Comparison of ENCODE assay signal across 8 mouse cellular contexts in the genomic region with DNA sequence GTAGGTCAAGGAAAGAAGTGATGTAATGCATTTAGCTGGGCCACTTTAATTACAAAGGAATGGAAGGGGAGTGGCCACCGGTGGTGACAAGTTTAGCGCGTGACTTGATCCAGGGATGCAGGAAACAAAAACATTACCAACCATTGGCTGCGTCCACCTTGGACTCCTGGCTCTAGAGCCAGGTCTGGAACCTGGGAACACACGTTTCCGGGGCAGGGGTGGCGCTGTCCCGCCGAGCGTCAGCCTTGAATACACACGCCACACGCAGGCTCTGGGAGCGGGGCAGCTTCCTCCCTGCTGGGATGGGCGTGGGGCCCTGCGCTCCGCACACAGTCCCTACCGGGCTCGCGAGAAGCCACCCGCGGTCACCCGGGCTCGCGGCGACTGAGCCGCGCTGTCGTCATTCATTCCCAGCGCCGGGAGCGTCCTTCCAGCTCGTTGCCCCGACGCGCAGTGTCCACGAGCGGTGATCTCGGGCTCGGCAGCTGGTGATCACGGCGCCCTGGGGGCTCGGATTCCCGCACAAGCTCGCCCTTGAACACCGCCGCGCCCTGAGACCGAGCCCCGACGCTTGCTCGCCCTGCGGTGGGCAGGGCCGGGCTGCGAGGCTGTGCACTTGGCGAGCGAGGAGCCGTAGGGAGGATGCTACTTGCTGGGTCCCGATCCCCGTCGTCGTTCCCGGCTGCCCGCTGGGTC. TPM values are rescaled to one million over a fixed set of nuclear protein-coding genes. Genes with fewer than 3 reads are reported as not detected.
DNase-seq lines count a peak whose midpoint lies in the region; ATAC-seq and TF ChIP-seq lines count a peak whose summit lies in the region.

A gene (plus strand): TSS at position 118 of the 696 bp plus-strand sequence.

- peaks cover 11 to 14% of the 10 kb centered on the region in 2 experiments for H3K4me1 ChIP-seq in ES-E14 (ENCODE audit: control insufficient read depth in 2 of 2, insufficient read depth in 2 of 2, low read length in 2 of 2, poor library complexity in 1 of 2)
- no peaks in the 10 kb centered on the region for H3K4me1 ChIP-seq in lung, adult 2 months (ENCODE audit: control insufficient read depth, insufficient read depth, low read length)
- H3K4me1 ChIP-seq in neural tube, embryonic 15.5 days = peaks cover 22% of the 10 kb centered on the region
- H3K4me1 ChIP-seq in thymus, adult 2 months (replicated peaks; ENCODE audit: control insufficient read depth, insufficient read depth, low read length) = peaks cover 5% of the 10 kb centered on the region; the same call in 1 of the 2 replicates

- no peaks in the 10 kb centered on the region for H3K36me3 ChIP-seq in ES-E14 (ENCODE audit: control insufficient read depth, insufficient read depth, low read length, poor library complexity, severe bottlenecking)
- H3K36me3 ChIP-seq in neural tube, embryonic 15.5 days = no peaks in the 10 kb centered on the region
- no peaks in the 10 kb centered on the region for H3K36me3 ChIP-seq in thymus, adult 2 months (ENCODE audit: control insufficient read depth, insufficient read depth, low read length)

- peak; percentile 85 for DNase-seq in ES-E14 (ENCODE audit: low read depth, low spot score)
- DNase-seq in cerebellum, adult 9-11 months = peak; percentile 90
- peak; percentile 57 to 71 for DNase-seq in frontal cortex, postnatal 10 days (ENCODE audit: low spot score in 2 of 2)
- DNase-seq in layer of hippocampus, adult 8-10 months (ENCODE audit: low spot score in 2 of 2) = peak; percentile 52 to 63
- DNase-seq in lung, adult 2 months = peak; percentile 61
- DNase-seq in thymus, adult 2 months = peak; percentile 5

- TF ChIP-seq CTCF in lung, adult 2 months (IDR thresholded peaks at IDR 0.05; ENCODE audit: insufficient read depth, low read length) = no peak
- TF ChIP-seq CTCF in thymus, adult 2 months (IDR thresholded peaks at IDR 0.05; ENCODE audit: borderline replicate concordance, control insufficient read depth, extremely low read depth, insufficient read depth, low read length, poor library complexity) = no peak

- H3K9ac ChIP-seq in ES-E14 (ENCODE audit: insufficient read depth, low read depth, low read length, poor library complexity, severe bottlenecking) = peak within 1 kb of the TSS; percentile 87
- H3K9ac ChIP-seq in neural tube, embryonic 15.5 days (replicated peaks) = peak within 1 kb of the TSS; percentile 89

- no peaks in the 10 kb centered on the region for H3K9me3 ChIP-seq in ES-E14 (ENCODE audit: control insufficient read depth, insufficient read depth, low read depth, low read length)
- H3K9me3 ChIP-seq in neural tube, embryonic 15.5 days (replicated peaks) = no peaks in the 10 kb centered on the region

- H3K4me3 ChIP-seq in ES-E14 (ENCODE audit: insufficient read depth in 1 of 2, low read depth in 1 of 2, low read length in 2 of 2, poor library complexity in 1 of 2, severe bottlenecking in 1 of 2) = peak within 1 kb of the TSS; percentile 67 to 77
- peak within 1 kb of the TSS; percentile 54 for H3K4me3 ChIP-seq in lung, adult 2 months (replicated peaks; ENCODE audit: extremely low read depth, low read depth, low read length)
- H3K4me3 ChIP-seq in neural tube, embryonic 15.5 days (replicated peaks) = peak within 1 kb of the TSS; percentile 79
- peak within 1 kb of the TSS; percentile 32 for H3K4me3 ChIP-seq in thymus, adult 2 months (ENCODE audit: control insufficient read depth, insufficient read depth, low read length)

- peak within 1 kb of the TSS; percentile 59 for H3K4me2 ChIP-seq in neural tube, embryonic 15.5 days

- ATAC-seq in hematopoietic stem cell, adult 5-6 weeks (replicated peaks in 1 of 2; ENCODE audit: insufficient read depth in 1 of 2, low FRiP score in 2 of 2, low TSS enrichment in 1 of 2, low read depth in 1 of 2, poor library complexity in 2 of 2, severe bottlenecking in 2 of 2) = peak; percentile 77 to 87
- ATAC-seq in neural tube, embryonic 15.5 days (ENCODE audit: low FRiP score) = peak; percentile 92

- H3K27me3 ChIP-seq in neural tube, embryonic 15.5 days (replicated peaks) = no peaks in the 10 kb centered on the region
- peaks cover 3% of the 10 kb centered on the region; the same call in 1 of the 2 replicates for H3K27me3 ChIP-seq in thymus, adult 2 months (ENCODE audit: control insufficient read depth, insufficient read depth, low read length)

- WGBS in lung, adult 2 months = under 1% methylated on average over 63 of the region's 63 CpGs
- under 1% methylated on average over 63 of the region's 63 CpGs for WGBS in neural tube, embryonic 15.5 days
- 2% methylated on average over 61 of the region's 63 CpGs for WGBS in thymus, adult 2 months

- peak; percentile 59; the same call in 1 of the 2 replicates for TF ChIP-seq POLR2A in lung, adult 2 months (IDR thresholded peaks at IDR 0.05; ENCODE audit: borderline replicate concordance, extremely low read depth, low read depth, low read length)
- TF ChIP-seq POLR2A in thymus, adult 2 months (IDR thresholded peaks at IDR 0.05; ENCODE audit: control insufficient read depth, extremely low read depth, insufficient read depth, low read length, poor library complexity) = no peak

- H3K27ac ChIP-seq in ES-E14 (ENCODE audit: insufficient read depth, low read depth, low read length, poor library complexity, severe bottlenecking) = peak within 1 kb of the TSS; percentile 67; the same call in 1 of the 2 replicates
- H3K27ac ChIP-seq in neural tube, embryonic 15.5 days (replicated peaks) = peak within 1 kb of the TSS; percentile 93
- H3K27ac ChIP-seq in thymus, adult 2 months (ENCODE audit: control insufficient read depth, insufficient read depth, low read length) = no peak within 1 kb of the TSS

- in situ Hi-C loops in ES-E14 (cut with MboI; ENCODE audit: low sequenced_read_pairs in 2 of 2, unreplicated experiment in 2 of 2) = no loop called here

TF ChIP-seq in ES-E14, 5 proteins besides CTCF, POLR2A, EP300 and RAD21:
- TF ChIP-seq ZC3H11A (IDR thresholded peaks at IDR 0.05; ENCODE audit: borderline replicate concordance, low read depth, low read length) = no peak
- peak; percentile 68; the same call in 1 of the 2 replicates for TF ChIP-seq CHD2 (IDR thresholded peaks at IDR 0.05; ENCODE audit: low read depth, low read length)
- TF ChIP-seq ZNF384 (IDR thresholded peaks at IDR 0.05; ENCODE audit: low read depth, low read length) = no peak
- TF ChIP-seq HCFC1 (IDR thresholded peaks at IDR 0.05; ENCODE audit: borderline replicate concordance, insufficient read depth, low read length) = peak; percentile 18; the same call in 1 of the 2 replicates

RNA-seq across cellular contexts. Expression of the gene that starts here (rescaled TPM):
- 6.4 and 7.1 TPM in 2 replicates for total RNA-seq in ES-E14 (2012; rRNA removed)
- total RNA-seq in hematopoietic stem cell, adult 5-6 weeks (2017) = 7.6 and 16.9 TPM in 2 replicates
- 10 to 100 TPM; 64.9 to 68.6 (median 65.5) TPM for total RNA-seq in layer of hippocampus, adult 8-10 months (2022)
- 21.9 and 22.7 TPM in 2 replicates for polyA plus RNA-seq in lung, adult 2 months (2012; rRNA removed)
- 12.4 and 14.4 TPM in 2 replicates for polyA plus RNA-seq in neural tube, embryonic 15.5 days (2015; fragmentation: Nextera tagmentation; extraction: Ambion mirVana)
- polyA plus RNA-seq in thymus, adult 2 months (2012; rRNA removed) = 11.9 and 12.6 TPM in 2 replicates

Comparison
In these comparisons a context has a peak if more than half of its experiments do, and no peak if none do; other contexts are left out.
1. DNase-seq: peak in every context shown above with its lines; median percentile 90 in cerebellum, adult 9-11 months; 85 in ES-E14; 64 in frontal cortex, postnatal 10 days; 61 in lung, adult 2 months; 58 in layer of hippocampus, adult 8-10 months; 5 in thymus, adult 2 months.